Mouse (Mus musculus) hindbrain, embryonic 10.5 days (tissue): ENCODE measurements around the gene Acrbp. TPM values are rescaled to one million over a fixed set of nuclear protein-coding genes. Genes with fewer than 3 reads are reported as not detected.
"Not testable (repeated sequence)": the region's sequence is repeated elsewhere in the genome, so short reads cannot be mapped to it uniquely, and the experiment has no call there.

Experiments used
- DNase-seq: peaks from one replicate; pipeline ENCODE4 v3.0.0-alpha.2; 2017; ENCODE audit warnings: low spot score
- H3K27ac ChIP-seq: fragments of 300-500 bp; sonication (generic); 2 replicates; pipeline ENCODE4 v1.5.1; 2016; ENCODE audit warnings: mild to moderate bottlenecking, moderate library complexity
- H3K27me3 ChIP-seq: fragments of 300-500 bp; sonication (generic); 2 replicates; pipeline ENCODE4 v1.6.1; 2016; ENCODE audit warnings: mild to moderate bottlenecking; ENCODE audit not compliant: poor library complexity, insufficient read depth, severe bottlenecking
- H3K36me3 ChIP-seq: fragments of 300-500 bp; sonication (generic); 2 replicates; pipeline ENCODE4 v1.6.1; 2016; ENCODE audit warnings: mild to moderate bottlenecking, moderate library complexity
- H3K4me1 ChIP-seq: fragments of 300-500 bp; sonication (generic); replicated peaks from 2 replicates; pipeline ENCODE4 v1.6.1; 2016; ENCODE audit warnings: mild to moderate bottlenecking
- H3K4me3 ChIP-seq: fragments of 300-500 bp; sonication (generic); 2 replicates; pipeline ENCODE4 v1.5.1; 2016; ENCODE audit warnings: mild to moderate bottlenecking, moderate library complexity
- H3K9me3 ChIP-seq: fragments of 300-500 bp; sonication (generic); 2 replicates; pipeline ENCODE4 v1.6.1; 2016; ENCODE audit warnings: mild to moderate bottlenecking, moderate library complexity
- WGBS: fragments of 180-500 bp; shearing (Covaris S2); methylation state at CpG from one replicate; pipeline ENCODE4 v1.1.7; 2016; 5-methylcytosine and 5-hydroxymethylcytosine counted together
- polyA plus RNA-seq: library from polyadenylated mRNA; unstranded; fragments of >200 nt; fragmentation: Nextera tagmentation; extraction: Ambion mirVana; gene quantifications from 2 replicates; pipeline ENCODE4 v1.2.1, GENCODE M21; 2016

Gene Acrbp
- polyA plus RNA-seq, 1 experiment from 2014 or later = 13.1 TPM

GRCm38 (mm10) chr6:125040221-125040620, 9.3 kb upstream of the Acrbp start:
- Histone ChIP-seq H3K4me1 (peaks cover 17% of the 10 kb centered on the region), H3K9me3 (no peaks in the 10 kb centered on the region), H3K27ac (peak overlapping the region; percentile 91), H3K4me3 (peak overlapping the region; percentile 78), H3K36me3 (peaks cover 53% of the 10 kb centered on the region), H3K27me3 (no peaks in the 10 kb centered on the region)
- WGBS = 25% methylated on average over 7 of the region's 7 CpGs
- no peak for DNase-seq

DNA sequence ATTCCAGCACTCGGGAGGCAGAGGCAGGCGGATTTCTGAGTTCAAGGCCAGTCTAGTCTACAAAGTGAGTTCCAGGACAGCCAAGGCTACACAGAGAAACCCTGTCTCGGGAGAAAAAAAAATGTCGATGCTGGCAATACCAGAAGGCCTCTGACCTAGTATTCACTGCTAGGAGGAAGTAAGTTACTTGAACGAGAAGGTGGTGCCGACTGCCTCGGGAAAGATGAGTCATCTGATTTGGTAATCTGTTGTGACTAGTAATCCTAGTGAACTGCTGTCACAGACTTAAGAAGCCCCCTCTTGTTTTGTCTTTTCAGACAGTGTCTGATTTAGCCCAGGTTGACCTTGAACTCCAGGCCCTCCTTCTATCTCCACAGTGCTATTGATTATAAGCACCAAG, 8.4 kb upstream of the Acrbp start:
- H3K27me3 ChIP-seq = no peaks in the 10 kb centered on the region
- peaks cover 17% of the 10 kb centered on the region for H3K4me1 ChIP-seq
- no peaks in the 10 kb centered on the region for H3K9me3 ChIP-seq
- H3K36me3 ChIP-seq = peaks cover 51% of the 10 kb centered on the region
- no peak overlapping the region; the same call in 1 of the 2 replicates for H3K4me3 ChIP-seq
- WGBS = 93% methylated on average over 7 of the region's 7 CpGs
- DNase-seq = no peak
- no peak overlapping the region for H3K27ac ChIP-seq

GRCm38 (mm10) chr6:125042081-125042480, 7.4 kb upstream of the Acrbp start:
- WGBS = 95% methylated on average over 7 of the region's 7 CpGs
- no peak overlapping the region for H3K27ac ChIP-seq
- H3K27me3 ChIP-seq = no peaks in the 10 kb centered on the region
- peaks cover 17% of the 10 kb centered on the region for H3K4me1 ChIP-seq
- no peak for DNase-seq
- H3K36me3 ChIP-seq = peaks cover 51% of the 10 kb centered on the region
- no peak overlapping the region for H3K4me3 ChIP-seq
- H3K9me3 ChIP-seq = no peaks in the 10 kb centered on the region

GRCm38 (mm10) chr6:125046691-125047090, 2.8 kb upstream of the Acrbp start:
- H3K36me3 ChIP-seq = peaks cover 83% of the 10 kb centered on the region

GRCm38 (mm10) chr6:125051237-125051636, 1.7 kb downstream of the Acrbp start:
- no peaks in the 10 kb centered on the region for H3K4me1 ChIP-seq
- H3K36me3 ChIP-seq = peaks cover 90% of the 10 kb centered on the region
- no peak overlapping the region for H3K27ac ChIP-seq
- no peak overlapping the region for H3K4me3 ChIP-seq
- peak; percentile 18 for DNase-seq
- no peaks in the 10 kb centered on the region for H3K9me3 ChIP-seq
- 65% methylated on average over 5 of the region's 5 CpGs for WGBS
- H3K27me3 ChIP-seq = no peaks in the 10 kb centered on the region

More at GRCm38 (mm10) chr6:125046691-125047090, 2.8 kb upstream of the Acrbp start:
- H3K4me3 ChIP-seq = no peak overlapping the region
- H3K4me1 ChIP-seq = no peaks in the 10 kb centered on the region
- H3K9me3 ChIP-seq = no peaks in the 10 kb centered on the region
- DNase-seq = peak; percentile 76
- H3K27me3 ChIP-seq = no peaks in the 10 kb centered on the region
- WGBS = 43% methylated on average over 5 of the region's 5 CpGs
- H3K27ac ChIP-seq = no peak overlapping the region

DNA sequence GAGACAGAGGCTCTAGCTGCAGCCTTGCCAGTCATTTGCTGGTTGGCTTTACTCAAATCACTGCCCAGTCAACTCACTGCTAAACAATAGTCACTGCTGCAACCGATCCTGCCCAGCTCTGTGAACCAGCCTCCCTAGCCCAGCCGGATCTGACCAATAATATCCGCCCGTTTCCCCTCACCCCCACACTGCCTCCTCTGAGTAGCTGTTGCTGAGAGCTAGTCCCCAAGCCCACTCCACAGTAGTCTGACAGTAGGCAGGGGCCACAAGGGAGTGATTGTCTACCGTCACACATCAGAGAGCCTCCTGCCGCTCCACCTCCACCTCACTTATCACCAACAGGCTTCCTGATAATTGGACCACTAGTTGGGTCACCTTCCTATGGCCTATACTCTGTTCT, 12.0 kb downstream of the Acrbp start:
- DNase-seq = peak; percentile 26
- Histone ChIP-seq H3K27me3 (no peaks in the 10 kb centered on the region), H3K36me3 (0 out of 2 replicates have a peak, but pooled peaks cover 2% of the 10 kb centered on the region), H3K4me1 (peaks cover 19% of the 10 kb centered on the region), H3K27ac (peak overlapping the region; percentile 77; the same call in 1 of the 2 replicates), H3K4me3 (no peak overlapping the region), H3K9me3 (no peaks in the 10 kb centered on the region)
- 28% methylated on average over 6 of the region's 6 CpGs for WGBS

- DNase-seq = no peak
- H3K4me1 ChIP-seq = peaks cover 19% of the 10 kb centered on the region
- 80% methylated on average over 5 of the region's 5 CpGs for WGBS
- no peak overlapping the region for H3K27ac ChIP-seq
- H3K27me3 ChIP-seq = no peaks in the 10 kb centered on the region
- H3K36me3 ChIP-seq = no peaks in the 10 kb centered on the region
- no peaks in the 10 kb centered on the region for H3K9me3 ChIP-seq
- no peak overlapping the region for H3K4me3 ChIP-seq
Observed at GRCm38 (mm10) chr6:125062511-125062910, 13.0 kb downstream of the Acrbp start.

GRCm38 (mm10) chr6:125063906-125064305, 14.4 kb downstream of the Acrbp start:
- peaks cover 19% of the 10 kb centered on the region for H3K4me1 ChIP-seq
- no peaks in the 10 kb centered on the region for H3K9me3 ChIP-seq
- H3K27me3 ChIP-seq = no peaks in the 10 kb centered on the region
- 85% methylated on average over 6 of the region's 6 CpGs for WGBS
- no peak for DNase-seq
- no peaks in the 10 kb centered on the region for H3K36me3 ChIP-seq
- H3K4me3 ChIP-seq = no peak overlapping the region
- H3K27ac ChIP-seq = no peak overlapping the region

DNA sequence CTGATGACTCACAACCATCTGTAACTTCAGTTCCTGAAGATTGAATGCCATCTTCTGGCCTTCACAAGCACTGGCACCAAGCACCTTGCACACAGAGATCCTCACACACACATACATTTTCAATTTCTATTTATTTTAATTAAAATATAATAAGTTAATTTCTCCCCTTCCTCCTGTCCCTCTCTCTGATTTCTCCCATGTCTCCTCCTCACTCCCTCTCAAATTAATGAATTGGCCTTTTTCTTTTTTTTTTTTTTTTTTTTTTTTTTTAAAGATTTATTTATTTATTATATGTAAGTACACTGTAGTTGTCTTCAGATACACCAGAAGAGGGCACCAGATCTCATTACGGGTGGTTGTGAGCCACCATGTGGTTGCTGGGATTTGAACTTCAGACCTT, 15.7 kb downstream of the Acrbp start:
- H3K4me3 ChIP-seq, H3K9me3 ChIP-seq, DNase-seq, H3K27ac ChIP-seq, H3K36me3 ChIP-seq, H3K27me3 ChIP-seq: not testable (repeated sequence)
- no CpG with 5 or more reads among the region's 1 CpGs for WGBS
- H3K4me1 ChIP-seq = peaks cover 19% of the 10 kb centered on the region

DNA sequence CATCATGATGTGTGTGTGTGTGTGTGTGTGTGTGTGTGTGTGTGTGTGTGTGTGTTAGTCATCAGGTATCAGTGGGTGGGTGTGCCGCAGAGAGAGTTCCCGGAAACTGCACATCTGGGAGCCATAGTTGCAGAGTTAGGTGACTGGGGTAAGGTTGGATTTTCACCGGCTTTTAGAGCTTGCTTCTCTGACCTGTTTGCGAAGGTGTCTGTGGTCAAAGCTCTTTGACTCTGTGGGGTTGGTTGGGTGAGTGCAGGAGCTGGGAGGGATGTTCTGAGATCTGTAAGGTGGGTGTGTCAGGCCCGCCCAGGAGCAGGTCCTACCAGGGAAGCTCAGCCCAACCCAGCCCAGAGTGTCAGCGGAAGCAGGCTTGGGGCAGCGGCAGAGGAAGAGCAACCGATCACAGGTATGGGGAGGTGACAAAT, 18.1 kb downstream of the Acrbp start, which contains the start of gene Lpar5:
Gene Lpar5 (plus strand): TSS at position 350 of the 425 bp plus-strand sequence.
- Histone ChIP-seq H3K9me3 (no peaks in the 10 kb centered on the region), H3K36me3 (no peaks in the 10 kb centered on the region), H3K27ac (no peak within 1 kb of the TSS), H3K27me3 (no peaks in the 10 kb centered on the region), H3K4me1 (peaks cover 10% of the 10 kb centered on the region), H3K4me3 (no peak within 1 kb of the TSS)
- DNase-seq = no peak
- 56% methylated on average over 8 of the region's 8 CpGs for WGBS

DNA sequence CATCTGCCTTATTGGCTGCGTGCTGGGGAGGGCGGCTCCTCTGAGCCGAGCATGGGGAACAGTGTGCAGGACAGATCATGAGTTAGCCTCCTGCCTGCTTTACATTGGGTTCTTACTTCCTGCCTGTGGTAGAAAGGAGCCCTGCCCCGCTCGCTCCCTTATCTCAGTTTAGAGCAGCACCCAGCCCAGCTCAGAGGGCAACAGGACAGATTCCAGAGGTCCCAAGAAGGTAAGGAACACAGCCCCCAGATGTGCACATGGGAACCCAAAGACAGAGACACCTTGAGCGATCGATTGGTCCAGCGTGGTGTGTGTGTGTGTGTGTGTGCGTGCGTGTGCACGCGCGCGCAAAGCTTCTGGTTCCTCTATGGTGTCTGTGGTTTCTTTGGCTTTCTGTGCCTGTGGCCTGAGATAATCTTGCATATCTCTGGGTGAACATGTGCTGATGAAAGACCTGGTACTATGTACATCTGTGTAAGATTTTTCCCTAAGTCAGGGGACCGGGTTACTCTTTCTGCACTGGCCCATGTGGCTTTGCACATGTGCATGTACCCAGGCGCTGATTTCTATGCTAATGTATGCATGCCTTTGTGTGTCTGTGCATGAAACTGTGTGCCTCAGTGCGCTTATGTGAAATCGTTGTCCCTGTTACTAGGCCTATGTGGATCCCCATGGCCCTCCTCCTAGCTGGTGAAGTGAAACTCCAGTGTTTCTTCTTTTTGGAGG, 21.8 kb downstream of the Acrbp start:
- H3K27ac ChIP-seq = peak overlapping the region; percentile 80
- no peaks in the 10 kb centered on the region for H3K27me3 ChIP-seq
- peaks cover 9% of the 10 kb centered on the region for H3K4me1 ChIP-seq
- no peaks in the 10 kb centered on the region for H3K9me3 ChIP-seq
- no peak for DNase-seq
- H3K36me3 ChIP-seq = no peaks in the 10 kb centered on the region
- 82% methylated on average over 18 of the region's 18 CpGs for WGBS
- H3K4me3 ChIP-seq = no peak overlapping the region

- WGBS = 24% methylated on average over 2 of the region's 2 CpGs
- Histone ChIP-seq H3K27ac (peak overlapping the region; percentile 80), H3K4me3 (no peak overlapping the region), H3K36me3 (no peaks in the 10 kb centered on the region), H3K27me3 (no peaks in the 10 kb centered on the region), H3K4me1 (peaks cover 9% of the 10 kb centered on the region), H3K9me3 (no peaks in the 10 kb centered on the region)
- no peak for DNase-seq
Observed at GRCm38 (mm10) chr6:125071896-125072279, 22.4 kb downstream of the Acrbp start.

DNA sequence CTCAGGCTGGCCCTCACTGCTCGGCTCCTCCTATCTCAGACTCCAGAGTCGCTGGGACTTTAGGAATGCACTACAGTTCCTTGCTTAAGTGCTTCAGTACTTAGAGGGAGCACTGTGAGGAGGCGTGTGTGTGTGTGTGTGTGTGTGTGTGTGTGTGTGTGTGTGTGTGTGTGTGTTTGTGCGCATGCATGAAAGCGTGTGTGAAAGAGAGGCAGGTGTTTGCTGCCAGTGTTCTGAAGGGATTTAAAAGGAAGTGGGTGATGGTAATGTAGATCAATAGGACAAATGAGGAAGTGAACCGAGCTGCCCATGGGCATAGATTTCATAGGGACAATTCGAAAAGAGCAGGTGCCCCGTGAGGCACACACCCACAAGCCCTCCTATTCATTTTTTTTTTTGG, 24.3 kb downstream of the Acrbp start:
- Histone ChIP-seq H3K27me3 (no peaks in the 10 kb centered on the region), H3K9me3 (no peaks in the 10 kb centered on the region), H3K4me1 (peaks cover 9% of the 10 kb centered on the region), H3K36me3 (no peaks in the 10 kb centered on the region), H3K4me3 (no peak overlapping the region), H3K27ac (no peak overlapping the region)
- WGBS = 76% methylated on average over 8 of the region's 8 CpGs
- no peak for DNase-seq
